Mouse (Mus musculus): ENCODE data around the gene Atp5f1. TPM values are rescaled to one million over a fixed set of nuclear protein-coding genes. Genes with fewer than 3 reads are reported as not detected.

Gene Atp5f1
- total RNA-seq, 2 experiments from 2014 or later = 250 to 262 TPM

- H3K4me3 ChIP-seq = no peak overlapping the region
These were observed 55.2 kb downstream of the Atp5f1 start for GRCm38 (mm10) chr3:105904721-105905120.

DNA sequence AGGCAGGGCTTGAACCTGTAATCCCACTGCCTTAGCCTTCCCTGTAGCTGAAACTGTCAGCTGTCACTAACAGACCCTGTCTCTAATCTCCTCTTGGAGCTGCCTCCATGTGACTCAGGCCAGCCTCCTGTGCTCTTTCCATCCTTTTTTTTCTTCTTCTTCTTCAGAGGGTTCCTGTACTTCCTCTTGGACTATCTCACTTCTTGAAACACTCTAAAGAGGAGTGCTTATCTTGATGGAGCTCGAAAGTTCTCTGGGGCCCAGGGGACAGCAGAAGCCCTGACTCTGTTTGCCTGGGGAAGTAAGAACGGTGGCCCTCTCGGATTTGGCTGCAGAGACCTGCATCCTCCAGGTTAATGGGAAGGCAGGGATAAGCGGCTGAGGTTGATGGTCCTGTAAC, 55.7 kb downstream of the Atp5f1 start:
- TF ChIP-seq CTCF (conservative IDR thresholded peaks at IDR 0.05) = no peak
- DNase-seq (ENCODE audit: low spot score in 2 of 2) = no peak
- H3K27ac ChIP-seq = no peak overlapping the region
- no peak overlapping the region for H3K4me3 ChIP-seq

More at GRCm38 (mm10) chr3:105904721-105905120, 55.2 kb downstream of the Atp5f1 start:
- DNase-seq (ENCODE audit: low spot score in 2 of 2) = no peak
- no peak for TF ChIP-seq CTCF (conservative IDR thresholded peaks at IDR 0.05)
- H3K27ac ChIP-seq = no peak overlapping the region

DNA sequence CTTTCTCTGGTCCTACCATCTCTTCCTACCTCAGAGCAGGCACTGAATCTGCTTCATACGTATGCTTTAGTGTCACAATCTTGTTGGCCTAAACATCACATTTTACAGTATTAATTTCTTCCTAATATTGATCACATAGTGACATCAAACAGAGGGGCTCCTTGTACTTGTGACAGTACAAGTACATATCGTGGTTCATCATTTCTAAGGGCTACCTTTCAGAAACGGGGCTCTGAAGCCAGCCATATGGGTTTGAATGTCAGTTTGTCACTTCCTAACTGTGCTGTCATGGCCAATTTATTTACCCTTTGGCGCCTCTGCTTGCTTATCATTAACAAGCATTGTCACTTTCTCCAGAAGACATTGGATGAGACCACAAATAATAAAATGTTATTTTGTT, 58.4 kb downstream of the Atp5f1 start:
- Histone ChIP-seq H3K4me3 (no peak overlapping the region), H3K27ac (no peak overlapping the region)
- no peak for TF ChIP-seq CTCF (conservative IDR thresholded peaks at IDR 0.05)
- no peak for DNase-seq (ENCODE audit: low spot score in 2 of 2)

GRCm38 (mm10) chr3:105900716-105901115, 59.2 kb downstream of the Atp5f1 start:
- no peak overlapping the region for H3K4me3 ChIP-seq
- DNase-seq (ENCODE audit: low spot score in 2 of 2) = no peak
- no peak for TF ChIP-seq CTCF (conservative IDR thresholded peaks at IDR 0.05)

GRCm38 (mm10) chr3:105900266-105900665, 59.6 kb downstream of the Atp5f1 start:
- Histone ChIP-seq H3K27ac (no peak overlapping the region), H3K4me3 (no peak overlapping the region)
- TF ChIP-seq CTCF (conservative IDR thresholded peaks at IDR 0.05) = no peak
- DNase-seq (ENCODE audit: low spot score in 2 of 2) = no peak

More at GRCm38 (mm10) chr3:105900716-105901115, 59.2 kb downstream of the Atp5f1 start:
- no peak overlapping the region for H3K27ac ChIP-seq

GRCm38 (mm10) chr3:105899394-105900147, 60.3 kb downstream of the Atp5f1 start:
- no peak overlapping the region for H3K27ac ChIP-seq
- no peak overlapping the region for H3K4me3 ChIP-seq
- peak; percentile 76 to 89 for DNase-seq (ENCODE audit: low spot score in 2 of 2)
- peak; percentile 99 for TF ChIP-seq CTCF (conservative IDR thresholded peaks at IDR 0.05)

GRCm38 (mm10) chr3:105898861-105899260, 61.0 kb downstream of the Atp5f1 start:
- no peak for TF ChIP-seq CTCF (conservative IDR thresholded peaks at IDR 0.05)
- DNase-seq (ENCODE audit: low spot score in 2 of 2) = no peak
- H3K4me3 ChIP-seq = no peak overlapping the region
- H3K27ac ChIP-seq = no peak overlapping the region

DNA sequence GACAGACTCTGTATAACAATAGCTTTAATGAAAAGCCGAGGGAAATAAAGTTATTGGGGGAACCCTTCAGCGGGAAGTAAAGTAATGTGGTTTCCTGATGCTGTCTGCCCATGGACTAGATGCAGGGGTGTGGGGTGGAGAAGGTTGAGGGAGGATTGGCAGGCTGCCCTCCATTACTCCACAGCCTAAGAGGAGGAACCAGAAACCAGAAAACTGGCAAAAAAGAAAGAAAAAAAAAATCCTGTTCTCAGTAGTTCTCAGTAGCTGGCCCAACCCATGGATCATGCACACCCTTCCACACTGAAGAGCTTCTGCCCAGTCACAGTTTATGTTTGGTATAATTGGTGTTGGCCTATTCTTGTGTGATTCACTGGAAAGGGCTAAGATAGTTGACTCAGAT, 61.6 kb downstream of the Atp5f1 start:
- no peak for DNase-seq (ENCODE audit: low spot score in 2 of 2)

GRCm38 (mm10) chr3:105896811-105897210, 63.1 kb downstream of the Atp5f1 start:
- TF ChIP-seq CTCF (conservative IDR thresholded peaks at IDR 0.05) = no peak
- Histone ChIP-seq H3K27ac (no peak overlapping the region), H3K4me3 (no peak overlapping the region)
- DNase-seq (ENCODE audit: low spot score in 2 of 2) = no peak

More for the DNA sequence above, 61.6 kb downstream of the Atp5f1 start:
- no peak for TF ChIP-seq CTCF (conservative IDR thresholded peaks at IDR 0.05)
- H3K4me3 ChIP-seq = no peak overlapping the region
- no peak overlapping the region for H3K27ac ChIP-seq

DNA sequence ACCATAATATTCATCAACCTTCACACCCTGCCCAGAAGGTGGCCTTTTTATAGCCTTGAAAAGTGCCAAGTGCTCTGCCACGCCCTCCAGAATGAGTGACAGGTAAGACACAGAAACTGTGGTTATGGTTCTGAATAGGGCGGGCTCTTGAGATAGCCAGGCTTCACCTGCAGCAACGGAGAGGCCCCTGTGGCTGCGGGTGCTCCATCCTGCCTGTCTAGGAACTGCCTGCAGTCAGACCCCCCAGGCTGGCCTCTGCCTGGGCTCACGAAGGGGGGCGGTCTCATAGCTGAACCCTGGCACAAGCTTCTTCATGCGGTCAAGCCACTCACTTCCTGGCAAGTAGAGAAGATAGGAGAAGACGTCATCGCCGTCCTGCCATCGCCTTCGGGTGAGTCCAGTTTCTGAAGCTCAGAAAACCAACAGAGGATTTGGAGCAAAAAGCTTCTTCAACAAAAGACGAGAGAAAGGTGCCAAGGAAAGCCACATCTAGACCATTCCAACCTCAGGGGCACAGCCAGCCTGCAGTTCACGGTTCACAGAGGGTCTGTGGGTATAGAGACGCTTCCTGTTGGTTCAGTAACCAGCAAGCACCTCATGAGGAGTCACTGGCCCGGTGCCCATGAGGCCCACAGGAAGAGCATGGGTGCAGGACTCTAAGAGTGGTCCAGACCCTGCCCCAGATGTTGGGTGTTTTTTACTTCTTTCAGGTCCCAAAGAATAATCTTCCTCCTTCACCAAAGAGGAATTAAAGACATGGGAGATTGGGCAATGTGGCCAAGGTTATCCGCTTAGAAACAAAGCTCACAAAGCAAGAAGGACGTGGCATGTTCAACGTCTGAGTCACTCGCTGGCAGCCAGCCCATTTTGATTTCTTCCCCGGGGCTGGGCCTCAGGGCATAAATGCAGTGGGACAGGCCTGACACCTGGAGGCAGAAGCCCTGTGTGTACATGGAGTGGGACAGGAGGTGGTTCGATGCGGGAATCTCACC, 65.0 kb downstream of the Atp5f1 start:
- H3K4me3 ChIP-seq = no peak overlapping the region
- peak; percentile 73 for TF ChIP-seq CTCF (conservative IDR thresholded peaks at IDR 0.05)
- peak overlapping the region; percentile 59 for H3K27ac ChIP-seq
- peak in 1 of 2 experiments; percentile 62 for DNase-seq (ENCODE audit: low spot score in 2 of 2)

GRCm38 (mm10) chr3:105893941-105894391, 65.9 kb downstream of the Atp5f1 start:
- DNase-seq (ENCODE audit: low spot score in 2 of 2) = no peak
- no peak overlapping the region for H3K4me3 ChIP-seq
- TF ChIP-seq CTCF (conservative IDR thresholded peaks at IDR 0.05) = no peak
- H3K27ac ChIP-seq = peak overlapping the region; percentile 59

Other genes starting within 250 kb of the Atp5f1 start
- 100 to 1,000 TPM in 1 of 2 experiments, 10 to 100 TPM in 1; 94.6 to 101 TPM for gene Rap1a, start 158.8 kb downstream of the Atp5f1 start, total RNA-seq (2021)
- gene Adora3, start 89.2 kb downstream of the Atp5f1 start, total RNA-seq (2021) = 1 to 10 TPM in 1 of 2 experiments, under 1 TPM in 1; 0.82 to 1.2 TPM
- 1 to 10 TPM in 1 of 2 experiments, under 1 TPM in 1; 0.37 to 1.1 TPM for gene Tmigd3, start 89.2 kb downstream of the Atp5f1 start, total RNA-seq (2021)
- gene I830077J02Rik, start 27.4 kb downstream of the Atp5f1 start, total RNA-seq (2021) = 1 to 10 TPM in 1 of 2 experiments, under 1 TPM in 1; 0.98 to 1.2 TPM
- gene Wdr77, start 730 bp downstream of the Atp5f1 start, total RNA-seq (2021) = 10 to 100 TPM; 49.6 to 50.6 TPM
- 1 to 10 TPM; 2.4 to 3.7 TPM for gene Ovgp1, start 13.6 kb upstream of the Atp5f1 start, total RNA-seq (2021)
- under 1 TPM in 1 of 2 experiments, not detected in 1; 0.72 TPM for gene Pifo, start 54.5 kb upstream of the Atp5f1 start, total RNA-seq (2021)
- gene Chil5, start 72.7 kb upstream of the Atp5f1 start, total RNA-seq (2021) = not detected
- gene Chia1, start 153.1 kb upstream of the Atp5f1 start, total RNA-seq (2021) = under 1 TPM; 0.42 to 0.87 TPM
- gene Chil3, start 207.5 kb upstream of the Atp5f1 start, total RNA-seq (2021) = not detected

All from layer of hippocampus, adult 2 months (tissue).